Mouse (Mus musculus): Measurements from ENCODE around the gene Gcn1l1. TPM values are rescaled to one million over a fixed set of nuclear protein-coding genes. Genes with fewer than 3 reads are reported as not detected.
A peak's percentile ranks its signal among the peaks of the same experiment; 100 is the strongest.

The Gcn1l1 gene
- polyA plus RNA-seq, 1 experiment from 2014 or later: 58.8 TPM

- DNase-seq (no peak), ATAC-seq (ENCODE audit: insufficient read depth) (no peak)
- Histone ChIP-seq H3K27me3 (ENCODE audit: insufficient read depth, low read length) (no peaks in the 10 kb centered on the region), H3K9ac (no peak overlapping the region), H3K36me3 (ENCODE audit: insufficient read depth) (peaks cover 68% of the 10 kb centered on the region), H3K4me1 (ENCODE audit: insufficient read depth) (no peaks in the 10 kb centered on the region), H3K4me3 (ENCODE audit: low read depth, low read length) (no peak overlapping the region), H3K27ac (ENCODE audit: low read depth) (no peak overlapping the region), H3K9me3 (ENCODE audit: low read depth, low read length) (no peaks in the 10 kb centered on the region), H3K4me2 (no peak overlapping the region)
- WGBS: 72% methylated on average over 12 of the region's 12 CpGs
- TF ChIP-seq CTCF (IDR thresholded peaks at IDR 0.05; ENCODE audit: low read depth): no peak
These were observed 13.7 kb upstream of the Gcn1l1 start for GRCm38 (mm10) chr5:115551386-115551785.

GRCm38 (mm10) chr5:115551799-115552198 lies 13.3 kb upstream of the Gcn1l1 start:
- no peaks in the 10 kb centered on the region for H3K27me3 ChIP-seq (ENCODE audit: insufficient read depth, low read length)
- H3K27ac ChIP-seq (ENCODE audit: low read depth): no peak overlapping the region
- 84% methylated on average over 13 of the region's 13 CpGs for WGBS
- H3K4me3 ChIP-seq (ENCODE audit: low read depth, low read length): no peak overlapping the region
- no peak for ATAC-seq (ENCODE audit: insufficient read depth)
- H3K4me2 ChIP-seq: no peak overlapping the region
- H3K9me3 ChIP-seq (ENCODE audit: low read depth, low read length): no peaks in the 10 kb centered on the region
- peaks cover 64% of the 10 kb centered on the region for H3K36me3 ChIP-seq (ENCODE audit: insufficient read depth)
- H3K9ac ChIP-seq: no peak overlapping the region
- no peak for DNase-seq
- TF ChIP-seq CTCF (IDR thresholded peaks at IDR 0.05; ENCODE audit: low read depth): no peak
- no peaks in the 10 kb centered on the region for H3K4me1 ChIP-seq (ENCODE audit: insufficient read depth)

- H3K9ac ChIP-seq: no peak overlapping the region
- no peak for DNase-seq
- H3K36me3 ChIP-seq (ENCODE audit: insufficient read depth): peaks cover 44% of the 10 kb centered on the region
- H3K4me2 ChIP-seq: no peak overlapping the region
- TF ChIP-seq CTCF (IDR thresholded peaks at IDR 0.05; ENCODE audit: low read depth): no peak
- 86% methylated on average over 33 of the region's 33 CpGs for WGBS
- no peaks in the 10 kb centered on the region for H3K9me3 ChIP-seq (ENCODE audit: low read depth, low read length)
- no peak for ATAC-seq (ENCODE audit: insufficient read depth)
- no peaks in the 10 kb centered on the region for H3K27me3 ChIP-seq (ENCODE audit: insufficient read depth, low read length)
- H3K4me1 ChIP-seq (ENCODE audit: insufficient read depth): no peaks in the 10 kb centered on the region
- no peak overlapping the region for H3K4me3 ChIP-seq (ENCODE audit: low read depth, low read length)
- H3K27ac ChIP-seq (ENCODE audit: low read depth): no peak overlapping the region
These were observed 11.1 kb upstream of the Gcn1l1 start for GRCm38 (mm10) chr5:115553801-115554420.

GRCm38 (mm10) chr5:115554536-115555291 lies 10.3 kb upstream of the Gcn1l1 start:
- Histone ChIP-seq H3K4me1 (ENCODE audit: insufficient read depth) (no peaks in the 10 kb centered on the region), H3K4me3 (ENCODE audit: low read depth, low read length) (no peak overlapping the region), H3K4me2 (no peak overlapping the region), H3K9ac (no peak overlapping the region), H3K27me3 (ENCODE audit: insufficient read depth, low read length) (no peaks in the 10 kb centered on the region), H3K9me3 (ENCODE audit: low read depth, low read length) (no peaks in the 10 kb centered on the region), H3K36me3 (ENCODE audit: insufficient read depth) (peaks cover 36% of the 10 kb centered on the region), H3K27ac (ENCODE audit: low read depth) (no peak overlapping the region)
- no peak for DNase-seq
- no peak for TF ChIP-seq CTCF (IDR thresholded peaks at IDR 0.05; ENCODE audit: low read depth)
- ATAC-seq (ENCODE audit: insufficient read depth): no peak
- 87% methylated on average over 18 of the region's 18 CpGs for WGBS

- peak overlapping the region; percentile 23; the same call in 1 of the 2 replicates for H3K4me2 ChIP-seq
- peaks cover 6% of the 10 kb centered on the region; the same call in 1 of the 2 replicates for H3K4me1 ChIP-seq (ENCODE audit: insufficient read depth)
- WGBS: 9% methylated on average over 8 of the region's 8 CpGs
- no peak overlapping the region for H3K27ac ChIP-seq (ENCODE audit: low read depth)
- peak; percentile 100 for TF ChIP-seq CTCF (IDR thresholded peaks at IDR 0.05; ENCODE audit: low read depth)
- no peak overlapping the region for H3K9ac ChIP-seq
- no peaks in the 10 kb centered on the region for H3K9me3 ChIP-seq (ENCODE audit: low read depth, low read length)
- no peaks in the 10 kb centered on the region for H3K27me3 ChIP-seq (ENCODE audit: insufficient read depth, low read length)
- H3K4me3 ChIP-seq (ENCODE audit: low read depth, low read length): no peak overlapping the region
- peak; percentile 92 for DNase-seq
- no peak for ATAC-seq (ENCODE audit: insufficient read depth)
- H3K36me3 ChIP-seq (ENCODE audit: insufficient read depth): peaks cover 44% of the 10 kb centered on the region
These were observed 8.8 kb upstream of the Gcn1l1 start for GRCm38 (mm10) chr5:115556217-115556616.

- WGBS: 89% methylated on average over 14 of the region's 14 CpGs
- H3K9ac ChIP-seq: no peak overlapping the region
- no peak overlapping the region for H3K4me3 ChIP-seq (ENCODE audit: low read depth, low read length)
- peaks cover 47% of the 10 kb centered on the region for H3K36me3 ChIP-seq (ENCODE audit: insufficient read depth)
- peaks cover 6% of the 10 kb centered on the region; the same call in 1 of the 2 replicates for H3K4me1 ChIP-seq (ENCODE audit: insufficient read depth)
- no peak overlapping the region for H3K4me2 ChIP-seq
- H3K27ac ChIP-seq (ENCODE audit: low read depth): no peak overlapping the region
- DNase-seq: no peak
- ATAC-seq (ENCODE audit: insufficient read depth): no peak
- H3K9me3 ChIP-seq (ENCODE audit: low read depth, low read length): no peaks in the 10 kb centered on the region
- no peaks in the 10 kb centered on the region for H3K27me3 ChIP-seq (ENCODE audit: insufficient read depth, low read length)
- TF ChIP-seq CTCF (IDR thresholded peaks at IDR 0.05; ENCODE audit: low read depth): no peak
These were observed 6.8 kb upstream of the Gcn1l1 start for GRCm38 (mm10) chr5:115558182-115558794.

All from lung, embryonic 14.5 days (tissue).